ENCODE assay signal across 16 mouse cellular contexts in genomic region chr7:116128286-116128685, GRCm38 (mm10). TPM values are rescaled to one million over a fixed set of nuclear protein-coding genes. Genes with fewer than 3 reads are reported as not detected.
"Had no signal": no experiment of that assay in that cellular context is flagged by ENCODE, and none has a peak within 500 bp of the region (broad histone marks: within the 10 kb centered on the region; RNA-seq: fewer than 3 reads in every experiment).

No protein-coding gene starts in this region.

- DNase-seq: retina, postnatal 1 day; right cerebral cortex, adult 18-20 months; right cerebral cortex, postnatal 14 days; right cerebral cortex, postnatal 25 days; right cerebral cortex, postnatal 4 days; spleen, adult 18-20 months; thymus, adult 18-20 months; thymus, adult 2 months; thymus, postnatal 14 days; thymus, postnatal 25 days; thymus, postnatal 36 days; thymus, postnatal 4 days had no signal

- H3K27me3 ChIP-seq: neural tube, embryonic 15.5 days; stomach, embryonic 15.5 days had no signal

- H3K4me1 ChIP-seq: stomach, embryonic 15.5 days had no signal

- H3K4me2 ChIP-seq: neural tube, embryonic 15.5 days; stomach, embryonic 15.5 days had no signal

- H3K9ac ChIP-seq: neural tube, embryonic 15.5 days; stomach, embryonic 15.5 days had no signal

- H3K36me3 ChIP-seq: neural tube, embryonic 15.5 days; stomach, embryonic 15.5 days had no signal

- H3K27ac ChIP-seq: neural tube, embryonic 15.5 days; stomach, embryonic 15.5 days; stomach, postnatal 0 days had no signal

- H3K4me3 ChIP-seq: neural tube, embryonic 15.5 days; stomach, embryonic 15.5 days had no signal

- H3K9me3 ChIP-seq: neural tube, embryonic 15.5 days; stomach, embryonic 15.5 days had no signal

RNA-seq across cellular contexts. Expression of gene Gm4353, which starts 43.9 kb away (rescaled TPM):
- total RNA-seq: neutrophil, adult 5-6 weeks had no signal
